Mouse (Mus musculus): Measurements from ENCODE around the gene Sptan1. TPM values are rescaled to one million over a fixed set of nuclear protein-coding genes. Genes with fewer than 3 reads are reported as not detected.

Sptan1 gene
- polyA plus RNA-seq (2017; shearing (Covaris generic)), result 87.7 TPM

DNA sequence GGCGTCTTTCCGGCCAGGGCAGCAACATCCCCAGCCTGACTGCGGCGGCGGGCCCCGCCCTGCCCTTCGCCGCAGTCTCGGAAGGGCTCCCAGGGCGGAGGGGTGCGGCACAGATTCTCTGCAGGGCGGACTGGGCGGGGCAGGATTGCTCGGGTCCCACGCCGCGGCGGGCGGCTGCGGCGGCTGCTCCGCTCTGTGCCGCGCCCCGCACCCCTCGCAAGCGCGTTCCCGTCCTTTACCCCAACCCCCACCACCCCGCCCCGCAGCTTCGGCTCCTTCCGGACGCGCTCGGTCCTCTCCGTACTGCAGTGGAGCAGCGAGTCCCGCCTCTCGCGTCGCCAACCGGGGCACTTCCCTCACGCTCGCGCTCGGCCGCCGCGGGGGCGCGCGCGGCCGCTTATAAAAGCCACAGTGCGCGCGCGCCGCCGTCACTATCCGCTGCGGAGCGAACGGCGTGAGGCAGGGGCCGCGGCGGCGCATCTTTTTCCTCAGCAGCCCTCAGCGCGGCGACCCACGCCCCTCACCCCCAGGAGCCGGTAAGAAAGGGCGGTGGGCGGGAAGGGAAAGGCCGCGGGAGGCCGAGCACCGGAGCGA is at the start of gene Sptan1:
Gene Sptan1, plus strand, starts transcription at position 311 of the 594 bp plus-strand sequence.

DNA sequence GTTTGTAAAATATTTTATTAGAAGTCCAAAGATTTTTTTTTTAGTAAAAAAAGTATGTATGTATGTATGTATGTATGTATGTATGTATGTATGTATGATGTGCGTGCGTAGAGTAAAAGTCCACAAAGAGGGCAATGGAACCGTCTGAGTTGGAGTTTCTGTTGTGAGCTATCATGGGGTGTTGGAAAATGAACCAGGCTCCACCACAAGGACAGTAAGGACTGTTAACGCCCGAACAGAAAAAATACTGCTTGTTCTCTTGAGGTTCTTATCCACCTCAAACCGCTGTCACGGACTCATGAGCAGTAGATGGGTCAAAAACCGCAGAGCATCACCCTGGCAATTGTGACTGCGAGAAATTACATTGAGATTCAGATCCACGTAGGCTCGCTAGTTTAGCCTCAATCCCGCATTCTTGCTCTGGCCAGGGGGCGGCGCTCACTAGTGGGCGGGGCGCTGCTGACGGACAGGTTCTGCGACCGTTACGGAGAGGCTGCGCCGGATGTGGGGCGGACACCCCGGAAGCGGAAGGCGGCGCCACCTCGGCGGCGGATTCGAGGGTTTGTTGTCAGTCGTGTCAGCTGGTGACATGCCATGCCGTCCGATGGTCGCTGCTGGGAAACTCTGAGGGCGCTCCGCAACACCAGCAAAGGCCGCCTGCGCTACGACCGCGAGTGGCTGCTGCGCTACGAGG is 30.3 kb upstream of the Sptan1 start, which contains the start of gene Gle1:
Gene Gle1, plus strand, starts transcription at position 521 of the 694 bp plus-strand sequence.

DNA sequence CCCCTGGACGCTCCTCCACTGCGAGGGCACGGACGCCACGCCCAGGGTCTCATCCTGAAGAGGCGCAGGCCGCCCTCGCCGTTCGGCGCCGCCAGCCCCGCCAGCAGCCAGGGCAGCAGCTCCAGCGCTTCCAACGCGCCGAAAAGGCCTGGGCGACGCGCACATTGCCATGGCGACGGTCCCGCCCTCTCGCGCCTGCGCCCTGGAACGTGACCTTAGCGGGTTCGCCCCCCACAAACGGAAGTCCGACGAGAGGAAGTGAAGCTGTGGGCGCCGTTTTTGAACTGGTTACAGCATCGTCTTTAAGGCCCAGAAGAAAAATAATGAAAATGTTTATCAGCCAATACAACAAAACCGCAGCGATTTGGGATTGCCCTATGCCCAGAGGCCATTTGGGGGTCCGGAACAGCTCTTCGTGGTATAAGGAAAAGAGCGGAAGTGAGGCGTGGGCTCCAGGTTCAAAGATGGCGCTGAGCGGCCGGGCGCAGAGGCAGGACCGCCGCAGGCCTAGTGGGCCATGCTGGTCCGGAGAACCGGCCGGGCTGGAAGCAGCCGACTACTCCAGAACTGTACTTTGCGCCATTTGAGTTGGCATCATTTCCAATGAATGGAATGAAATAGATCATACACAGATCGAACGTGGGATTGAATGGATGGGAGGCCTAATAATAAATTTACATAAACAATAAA is 83.5 kb downstream of the Sptan1 start, which contains the start of gene Wdr34:
Gene Wdr34, minus strand, starts transcription at position 183 of the 690 bp plus-strand sequence.

DNA sequence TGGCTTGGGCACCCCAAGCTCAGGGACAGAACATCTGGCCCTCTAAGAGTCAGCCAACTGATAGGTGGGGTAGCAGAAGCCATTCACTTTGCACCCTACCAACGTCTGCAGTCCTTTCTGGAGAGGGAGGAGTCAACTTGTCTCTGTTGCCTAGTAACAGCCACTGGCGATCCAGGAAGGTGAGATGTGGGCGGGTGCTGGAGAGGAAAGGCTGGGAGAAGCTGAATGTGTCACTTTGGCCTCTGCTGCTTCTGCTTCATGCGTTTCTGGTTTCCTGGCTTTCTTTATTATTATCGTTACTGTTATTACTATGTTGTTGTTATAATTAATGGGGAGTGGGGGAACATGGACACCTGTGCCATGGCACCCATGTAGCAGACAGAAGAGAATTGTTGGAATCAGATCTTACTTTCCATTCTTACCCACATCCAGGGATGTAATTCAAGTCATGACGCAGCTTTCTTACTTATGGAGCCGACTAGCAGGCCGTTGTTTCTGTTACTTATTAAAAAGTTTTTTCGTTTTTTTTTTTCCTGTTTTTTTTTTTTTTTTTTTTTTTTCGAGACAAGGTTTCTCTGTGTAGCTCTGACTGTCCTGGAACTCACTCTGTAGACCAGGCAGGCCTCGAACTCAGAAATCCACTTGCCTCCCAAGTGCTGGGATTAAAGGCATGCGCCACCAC is 92.0 kb downstream of the Sptan1 start, which contains the start of gene Set:
Gene Set, plus strand, starts transcription at position 156 of the 682 bp plus-strand sequence.

DNA sequence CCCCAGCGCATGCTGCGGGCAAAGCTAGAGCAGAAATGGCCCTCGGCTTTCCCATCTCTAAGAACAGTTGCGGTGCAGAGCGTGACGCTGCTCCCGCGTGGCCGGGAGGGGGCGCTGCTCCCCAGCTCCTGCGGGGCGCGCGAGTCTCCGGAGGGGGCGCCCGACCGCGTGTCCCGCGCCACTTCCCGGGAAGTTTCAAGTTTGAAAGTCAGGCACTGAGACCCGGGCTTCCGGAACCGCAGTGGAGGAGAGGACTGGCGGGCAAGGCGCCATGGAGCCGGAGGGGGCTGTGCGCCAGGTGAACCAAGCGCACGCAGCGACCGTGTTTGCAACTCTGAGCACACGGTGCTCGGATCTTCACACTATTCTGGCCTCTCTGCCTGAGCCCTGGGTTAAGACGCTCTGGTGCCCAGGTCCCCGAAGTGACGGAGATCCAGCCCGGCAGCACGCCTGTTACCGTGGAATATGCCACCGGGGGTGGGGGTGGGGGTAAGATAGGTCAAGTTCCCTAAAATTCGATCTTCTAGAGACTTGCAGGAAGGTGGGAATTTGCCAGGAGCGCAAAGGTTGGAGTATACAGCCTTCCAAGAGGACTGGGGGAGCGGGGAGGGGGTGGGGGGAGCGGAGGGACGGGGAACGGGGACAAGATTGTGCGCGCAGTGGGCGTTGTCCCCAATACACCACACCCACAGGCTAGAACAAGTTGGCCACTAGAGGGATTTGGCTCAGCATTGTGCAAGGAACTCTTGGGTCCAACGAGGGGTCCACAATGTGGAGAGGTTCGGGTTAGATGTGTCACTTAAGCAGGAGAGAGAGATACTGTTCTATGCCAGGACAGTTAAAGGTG is 112.4 kb downstream of the Sptan1 start, which contains the start of gene Pkn3:
Gene Pkn3, plus strand, starts transcription at position 183 of the 847 bp plus-strand sequence.

Other genes with a start within 250 kb of the Sptan1 start
- gene Gm13420, start 213.9 kb upstream of the Sptan1 start, polyA plus RNA-seq (2017; shearing (Covaris generic)), result not detected
- not detected for gene Gm13547, start 206.2 kb upstream of the Sptan1 start, polyA plus RNA-seq (2017; shearing (Covaris generic))
- gene Coq4, start 178.1 kb upstream of the Sptan1 start, polyA plus RNA-seq (2017; shearing (Covaris generic)), result 6.1 TPM
- gene Trub2, start 177.1 kb upstream of the Sptan1 start, polyA plus RNA-seq (2017; shearing (Covaris generic)), result 19.3 TPM
- 3.4 TPM for gene Slc27a4, start 162.9 kb upstream of the Sptan1 start, polyA plus RNA-seq (2017; shearing (Covaris generic))
- gene Urm1, start 145.5 kb upstream of the Sptan1 start, polyA plus RNA-seq (2017; shearing (Covaris generic)), result 19.6 TPM
- 2.4 TPM for gene Cercam, start 96.4 kb upstream of the Sptan1 start, polyA plus RNA-seq (2017; shearing (Covaris generic))
- 63.6 TPM for gene Odf2, start 76.3 kb upstream of the Sptan1 start, polyA plus RNA-seq (2017; shearing (Covaris generic))
- gene Gle1, start 30.1 kb upstream of the Sptan1 start, polyA plus RNA-seq (2017; shearing (Covaris generic)), result 53.7 TPM
- gene Wdr34, start 83.3 kb downstream of the Sptan1 start, polyA plus RNA-seq (2017; shearing (Covaris generic)), result 2.3 TPM
- 287 TPM for gene Set, start 91.8 kb downstream of the Sptan1 start, polyA plus RNA-seq (2017; shearing (Covaris generic))
- 1.1 TPM for gene Pkn3, start 112.1 kb downstream of the Sptan1 start, polyA plus RNA-seq (2017; shearing (Covaris generic))
- gene Zdhhc12, start 128.1 kb downstream of the Sptan1 start, polyA plus RNA-seq (2017; shearing (Covaris generic)), result 9.4 TPM
- gene Zer1, start 159.0 kb downstream of the Sptan1 start, polyA plus RNA-seq (2017; shearing (Covaris generic)), result 21.4 TPM
- gene Tbc1d13, start 168.2 kb downstream of the Sptan1 start, polyA plus RNA-seq (2017; shearing (Covaris generic)), result 5.4 TPM
- 23.6 TPM for gene Endog, start 205.9 kb downstream of the Sptan1 start, polyA plus RNA-seq (2017; shearing (Covaris generic))
- gene Spout1, start 212.9 kb downstream of the Sptan1 start, polyA plus RNA-seq (2017; shearing (Covaris generic)), result 28.2 TPM
- 7.8 TPM for gene Kyat1, start 240.3 kb downstream of the Sptan1 start, polyA plus RNA-seq (2017; shearing (Covaris generic))